Mouse (Mus musculus): Measurements from ENCODE around the gene Hist1h2bm.
"Not testable (repeated sequence)": the region's sequence is repeated elsewhere in the genome, so short reads cannot be mapped to it uniquely, and the experiment has no call there.

The Hist1h2bm gene

GRCm38 (mm10) chr13:21721757-21722372, at the start of gene Hist1h2bm:
Gene Hist1h2bm (plus strand): TSS chr13:21722044.
- peak in 1 of 2 experiments; percentile 48 for DNase-seq (ENCODE audit: low spot score in 2 of 2)

GRCm38 (mm10) chr13:21677305-21677704, 44.5 kb upstream of the Hist1h2bm start, which contains the start of gene Olfr1360:
Gene Olfr1360 (minus strand): TSS chr13:21677405.
- DNase-seq (ENCODE audit: low spot score in 2 of 2), result no peak

DNA sequence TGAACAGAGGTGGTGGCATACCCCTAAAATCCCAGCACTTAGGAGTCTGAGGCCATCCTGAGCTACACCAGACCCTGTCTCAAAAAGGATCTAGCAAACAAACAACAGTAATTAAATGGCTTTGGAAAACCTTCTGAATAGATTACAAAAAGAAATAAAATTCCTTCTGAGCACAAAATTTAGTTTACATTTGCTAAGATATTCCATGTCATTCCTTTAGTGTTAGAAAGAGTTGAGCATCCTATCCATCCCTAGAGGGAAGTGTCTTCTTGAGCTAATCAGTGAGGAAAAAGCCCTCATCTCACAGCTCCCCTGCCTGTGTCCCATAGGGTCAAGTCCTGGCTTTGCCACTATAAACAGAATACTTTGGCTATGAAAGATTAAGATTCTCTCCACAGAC, 24.0 kb upstream of the Hist1h2bm start, which contains the start of gene Olfr1359:
Gene Olfr1359, plus strand, starts transcription at position 301 of the 400 bp plus-strand sequence.
- no peak for DNase-seq (ENCODE audit: low spot score in 2 of 2)

- DNase-seq (ENCODE audit: low spot score in 2 of 2), result no peak
These were observed 15.2 kb upstream of the Hist1h2bm start for GRCm38 (mm10) chr13:21706669-21707068.

- DNase-seq (ENCODE audit: low spot score in 2 of 2), result peak; percentile 76 to 89
These were observed 11.7 kb upstream of the Hist1h2bm start for GRCm38 (mm10) chr13:21710031-21710711.

GRCm38 (mm10) chr13:21710821-21711525, 10.9 kb upstream of the Hist1h2bm start:
- DNase-seq (ENCODE audit: low spot score in 2 of 2), result peak in 1 of 2 experiments; percentile 82

GRCm38 (mm10) chr13:21711698-21712097, 10.1 kb upstream of the Hist1h2bm start:
- DNase-seq (ENCODE audit: low spot score in 2 of 2), result no peak

- DNase-seq (ENCODE audit: low spot score in 2 of 2), result peak; percentile 47 to 61
These were observed 7.1 kb upstream of the Hist1h2bm start for GRCm38 (mm10) chr13:21714725-21715124.

GRCm38 (mm10) chr13:21715131-21715863, 6.5 kb upstream of the Hist1h2bm start:
- DNase-seq (ENCODE audit: low spot score in 2 of 2), result no peak

GRCm38 (mm10) chr13:21715864-21716539, 5.8 kb upstream of the Hist1h2bm start, which contains the start of the genes Hist1h2bl and Hist1h2ai:
Gene Hist1h2bl (minus strand): TSS chr13:21716143.
Gene Hist1h2ai (plus strand): TSS chr13:21716422.
- peak in 1 of 2 experiments; percentile 74 for DNase-seq (ENCODE audit: low spot score in 2 of 2)

GRCm38 (mm10) chr13:21716540-21717391, 5.1 kb upstream of the Hist1h2bm start:
- DNase-seq (ENCODE audit: low spot score in 2 of 2), result not testable (repeated sequence)

- DNase-seq (ENCODE audit: low spot score in 2 of 2), result peak; percentile 40 to 81
These were observed 4.2 kb upstream of the Hist1h2bm start, which contains the start of gene Hist1h3h for GRCm38 (mm10) chr13:21717397-21718357. Gene Hist1h3h (plus strand): TSS chr13:21717659.

- no peak for DNase-seq (ENCODE audit: low spot score in 2 of 2)
These were observed 3.3 kb upstream of the Hist1h2bm start for GRCm38 (mm10) chr13:21718381-21719080.

GRCm38 (mm10) chr13:21721107-21721756, 612 bp upstream of the Hist1h2bm start:
- DNase-seq (ENCODE audit: low spot score in 2 of 2), result not testable (repeated sequence)

DNA sequence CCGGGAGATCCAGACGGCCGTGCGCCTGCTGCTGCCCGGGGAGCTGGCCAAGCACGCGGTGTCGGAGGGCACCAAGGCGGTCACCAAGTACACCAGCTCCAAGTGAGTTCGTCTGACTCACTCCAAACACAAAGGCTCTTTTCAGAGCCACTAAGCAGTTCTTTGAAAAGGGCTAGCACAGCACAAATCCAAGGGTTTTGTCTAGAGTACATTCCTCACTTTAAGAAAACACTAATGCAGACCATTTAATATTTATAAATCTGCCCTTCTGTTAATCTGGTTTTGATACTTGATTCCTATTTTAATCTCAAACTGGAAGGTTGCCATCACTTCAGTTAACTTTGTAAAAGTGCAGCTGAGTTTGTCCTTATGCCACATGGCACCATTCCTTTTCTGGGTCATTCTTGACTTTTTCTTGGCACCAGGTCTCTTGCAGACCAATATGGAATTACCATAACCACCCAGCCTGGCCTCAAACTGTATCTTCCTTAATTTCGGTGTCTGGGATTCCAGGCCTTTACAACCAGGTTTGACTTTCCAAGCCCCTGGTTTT, 605 bp downstream of the Hist1h2bm start:
- DNase-seq (ENCODE audit: low spot score in 2 of 2), result no peak

DNA sequence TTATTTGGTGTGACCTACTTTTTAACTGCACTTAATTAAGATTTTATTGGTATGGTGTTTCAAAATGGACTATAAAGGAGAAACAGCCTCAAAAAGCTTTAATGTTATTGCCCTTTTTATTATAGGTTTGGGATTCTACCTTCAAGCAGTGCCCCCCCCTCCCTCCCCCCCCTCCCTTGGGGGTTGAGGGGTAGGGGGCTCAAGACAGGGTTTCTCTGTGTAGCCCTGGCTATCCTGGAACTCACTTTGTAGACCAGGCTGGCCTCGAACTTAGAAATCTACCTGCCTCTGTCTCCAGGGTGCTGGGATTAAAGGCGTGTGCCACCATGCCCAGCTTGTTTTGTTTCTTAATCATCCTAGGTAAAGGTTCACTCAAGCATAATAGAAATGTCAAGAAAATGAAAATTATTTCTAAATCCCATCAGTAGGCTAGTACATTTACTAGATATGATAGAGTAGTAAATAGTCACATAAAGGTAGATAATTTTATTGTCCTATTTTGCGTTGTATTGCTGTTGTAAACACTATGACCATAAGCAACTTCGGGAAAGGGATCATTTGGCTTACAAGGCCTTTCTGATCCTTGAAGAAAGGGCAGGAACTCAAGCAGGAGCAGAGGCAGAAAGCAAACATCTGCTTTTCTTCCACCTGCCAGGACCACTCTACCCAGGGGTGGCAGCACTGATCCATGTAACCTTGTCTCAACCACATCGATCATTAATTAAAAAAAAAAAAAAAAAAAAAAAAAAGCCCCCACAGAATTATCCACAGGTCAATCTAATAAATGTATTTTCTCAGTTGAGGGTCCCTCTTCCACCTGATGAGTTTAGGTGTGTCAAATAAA, 1.4 kb downstream of the Hist1h2bm start:
- DNase-seq (ENCODE audit: low spot score in 2 of 2), result no peak
